Mouse (Mus musculus) hindbrain, postnatal 0 days (tissue): ENCODE measurements around the gene Slc22a23. TPM values are rescaled to one million over a fixed set of nuclear protein-coding genes. Genes with fewer than 3 reads are reported as not detected.
A peak's percentile ranks its signal among the peaks of the same experiment; 100 is the strongest.
"Not testable (repeated sequence)": the region's sequence is repeated elsewhere in the genome, so short reads cannot be mapped to it uniquely, and the experiment has no call there.

Experiments
- ATAC-seq: fragments of 200-750 bp; cut with Nextera tagmentation; 2 replicates; pipeline ENCODE4 v1.8.0; 2017; ENCODE audit warnings: mild to moderate bottlenecking, moderate TSS enrichment, moderate library complexity
- DNase-seq: peaks from one replicate; pipeline ENCODE4 v3.0.0-alpha.2; 2015; ENCODE audit warnings: low spot score
- H3K27ac ChIP-seq: fragments of 300-500 bp; sonication (generic); 2 replicates; pipeline ENCODE4 v1.5.1; 2014; ENCODE audit warnings: mild to moderate bottlenecking
- H3K27me3 ChIP-seq: fragments of 300-500 bp; sonication (generic); 2 replicates; pipeline ENCODE4 v1.6.1; 2014; ENCODE audit warnings: low read length, mixed read lengths; ENCODE audit not compliant: insufficient read depth
- H3K36me3 ChIP-seq: fragments of 300-500 bp; sonication (generic); 2 replicates; pipeline ENCODE4 v1.6.1; 2014; ENCODE audit warnings: low read length, mixed read lengths; ENCODE audit not compliant: insufficient read depth
- H3K4me1 ChIP-seq: fragments of 300-500 bp; sonication (generic); 2 replicates; pipeline ENCODE4 v1.6.1; 2014; ENCODE audit warnings: antibody characterized with exemption, low read length, mixed read lengths; ENCODE audit not compliant: insufficient read depth
- H3K4me2 ChIP-seq: fragments of 300-500 bp; sonication (generic); 2 replicates; pipeline ENCODE4 v1.6.1; 2014; ENCODE audit warnings: low read depth, mild to moderate bottlenecking, low read length, moderate library complexity, mixed read lengths
- H3K4me3 ChIP-seq: fragments of 300-500 bp; sonication (generic); 2 replicates; pipeline ENCODE4 v1.5.1; 2014; ENCODE audit warnings: low read length
- H3K9ac ChIP-seq: fragments of 300-500 bp; sonication (generic); replicated peaks from 2 replicates; pipeline ENCODE4 v1.6.1; 2014; ENCODE audit warnings: mild to moderate bottlenecking, low read length, moderate library complexity, mixed read lengths
- H3K9me3 ChIP-seq: fragments of 300-500 bp; sonication (generic); 2 replicates; pipeline ENCODE4 v1.6.1; 2016; ENCODE audit warnings: low read length, mixed read lengths
- CTCF ChIP-seq: IDR thresholded peaks from 2 replicates; pipeline ENCODE4 v1.5.1; 2016; ENCODE audit warnings: antibody characterized with exemption, control low read depth, low read depth
- WGBS: fragments of 180-500 bp; shearing (Covaris S2); extraction: QIAGEN DNeasy Blood & Tissue Kit; methylation state at CpG from one replicate; pipeline ENCODE4 v1.1.7; 2014; 5-methylcytosine and 5-hydroxymethylcytosine counted together
- polyA plus RNA-seq: library from polyadenylated mRNA; unstranded; fragments of >200 nt; fragmentation: Nextera tagmentation; extraction: Ambion mirVana; gene quantifications from 2 replicates; pipeline ENCODE4 v1.2.1, GENCODE M21; 2015
- total RNA-seq: library from RNA; depleted of rRNA; stranded (reverse); fragments of >200 nt; gene quantifications from 2 replicates; pipeline ENCODE4 v1.2.3, GENCODE M21; 2014; rRNA removed

Gene Slc22a23
- total RNA-seq (118 and 136 TPM in 2 replicates), polyA plus RNA-seq (12.4 and 12.9 TPM in 2 replicates)

- no peaks in the 10 kb centered on the region for H3K27me3 ChIP-seq
- DNase-seq (peak; percentile 86), ATAC-seq (peak; percentile 82)
- no peaks in the 10 kb centered on the region for H3K9me3 ChIP-seq
- peak within 1 kb of the TSS; percentile 70 for H3K27ac ChIP-seq
- peak within 1 kb of the TSS; percentile 72 for H3K4me2 ChIP-seq
- H3K36me3 ChIP-seq, result no peaks in the 10 kb centered on the region
- H3K4me3 ChIP-seq, result peak within 1 kb of the TSS; percentile 60
- peak; percentile 41 for TF ChIP-seq CTCF
- WGBS, result 3% methylated on average over 61 of the region's 69 CpGs
- peaks cover 23% of the 10 kb centered on the region for H3K4me1 ChIP-seq
- peak within 1 kb of the TSS; percentile 92 for H3K9ac ChIP-seq
These were observed at the start of gene Slc22a23 for GRCm38 (mm10) chr13:34345128-34346085. Slc22a23 (minus strand) TSS chr13:34345182.

- H3K27ac ChIP-seq, DNase-seq, H3K4me2 ChIP-seq, H3K36me3 ChIP-seq, H3K9ac ChIP-seq, H3K9me3 ChIP-seq, H3K4me1 ChIP-seq, ATAC-seq, H3K4me3 ChIP-seq, H3K27me3 ChIP-seq: not testable (repeated sequence)
- 81% methylated on average over 10 of the region's 16 CpGs for WGBS
These were observed 49.3 kb upstream of the Slc22a23 start for GRCm38 (mm10) chr13:34394305-34394704.

GRCm38 (mm10) chr13:34392376-34392775 is 47.4 kb upstream of the Slc22a23 start:
- no peak for DNase-seq
- Histone ChIP-seq H3K9ac (no peak overlapping the region), H3K27ac (no peak overlapping the region), H3K4me2 (no peak overlapping the region), H3K4me1 (no peaks in the 10 kb centered on the region), H3K36me3 (no peaks in the 10 kb centered on the region), H3K27me3 (no peaks in the 10 kb centered on the region), H3K4me3 (no peak overlapping the region), H3K9me3 (no peaks in the 10 kb centered on the region)
- no peak for TF ChIP-seq CTCF
- ATAC-seq, result no peak
- WGBS, result 86% methylated on average over 7 of the region's 7 CpGs

- DNase-seq (no peak), ATAC-seq (no peak)
- Histone ChIP-seq H3K9ac (no peak overlapping the region), H3K4me3 (no peak overlapping the region), H3K27ac (no peak overlapping the region), H3K27me3 (no peaks in the 10 kb centered on the region), H3K4me2 (no peak overlapping the region), H3K36me3 (no peaks in the 10 kb centered on the region), H3K4me1 (no peaks in the 10 kb centered on the region), H3K9me3 (no peaks in the 10 kb centered on the region)
- WGBS, result 95% methylated on average over 5 of the region's 5 CpGs
- TF ChIP-seq CTCF, result no peak
These were observed 43.2 kb upstream of the Slc22a23 start for GRCm38 (mm10) chr13:34388219-34388618.

- no peak for ATAC-seq
- Histone ChIP-seq H3K9me3 (no peaks in the 10 kb centered on the region), H3K27me3 (no peaks in the 10 kb centered on the region), H3K4me2 (no peak overlapping the region), H3K9ac (no peak overlapping the region), H3K36me3 (no peaks in the 10 kb centered on the region), H3K4me3 (no peak overlapping the region), H3K27ac (no peak overlapping the region), H3K4me1 (no peaks in the 10 kb centered on the region)
- no peak for DNase-seq
- no peak for TF ChIP-seq CTCF
- WGBS, result 88% methylated on average over 3 of the region's 3 CpGs
These were observed 38.4 kb upstream of the Slc22a23 start for GRCm38 (mm10) chr13:34383416-34383815.

GRCm38 (mm10) chr13:34378926-34379325 is 33.9 kb upstream of the Slc22a23 start:
- Histone ChIP-seq H3K4me2 (no peak overlapping the region), H3K9me3 (no peaks in the 10 kb centered on the region), H3K36me3 (no peaks in the 10 kb centered on the region), H3K27ac (no peak overlapping the region), H3K27me3 (no peaks in the 10 kb centered on the region), H3K9ac (no peak overlapping the region), H3K4me1 (no peaks in the 10 kb centered on the region), H3K4me3 (no peak overlapping the region)
- ATAC-seq (peak; percentile 70), DNase-seq (peak; percentile 54)
- WGBS, result 77% methylated on average over 3 of the region's 3 CpGs
- TF ChIP-seq CTCF, result no peak

GRCm38 (mm10) chr13:34375145-34375544 is 30.2 kb upstream of the Slc22a23 start:
- H3K9me3 ChIP-seq, result no peaks in the 10 kb centered on the region
- no peak for DNase-seq
- no peaks in the 10 kb centered on the region for H3K4me1 ChIP-seq
- H3K9ac ChIP-seq, result no peak overlapping the region
- H3K4me2 ChIP-seq, result no peak overlapping the region
- H3K27ac ChIP-seq, result no peak overlapping the region
- no peak overlapping the region for H3K4me3 ChIP-seq
- no peaks in the 10 kb centered on the region for H3K36me3 ChIP-seq
- H3K27me3 ChIP-seq, result no peaks in the 10 kb centered on the region
- TF ChIP-seq CTCF, result no peak
- no peak for ATAC-seq
- 65% methylated on average over 4 of the region's 4 CpGs for WGBS
